Mouse (Mus musculus) thymus, adult 2 months (tissue): ENCODE measurements around the gene Pigx.

Experiments used
- CTCF ChIP-seq: fragments of 200-500 bp; IDR thresholded peaks from 2 replicates; pipeline ENCODE4 v1.5.1; 2012; ENCODE audit warnings: mild to moderate bottlenecking, control low read depth, low read length, moderate library complexity, borderline replicate concordance; ENCODE audit not compliant: control insufficient read depth, poor library complexity, insufficient read depth; ENCODE audit errors: extremely low read depth
- POLR2A ChIP-seq: fragments of 200-500 bp; IDR thresholded peaks from 2 replicates; pipeline ENCODE4 v1.6.1; 2012; ENCODE audit warnings: mild to moderate bottlenecking, low read length, control low read depth, moderate library complexity; ENCODE audit not compliant: control insufficient read depth, poor library complexity, insufficient read depth; ENCODE audit errors: extremely low read depth

DNA sequence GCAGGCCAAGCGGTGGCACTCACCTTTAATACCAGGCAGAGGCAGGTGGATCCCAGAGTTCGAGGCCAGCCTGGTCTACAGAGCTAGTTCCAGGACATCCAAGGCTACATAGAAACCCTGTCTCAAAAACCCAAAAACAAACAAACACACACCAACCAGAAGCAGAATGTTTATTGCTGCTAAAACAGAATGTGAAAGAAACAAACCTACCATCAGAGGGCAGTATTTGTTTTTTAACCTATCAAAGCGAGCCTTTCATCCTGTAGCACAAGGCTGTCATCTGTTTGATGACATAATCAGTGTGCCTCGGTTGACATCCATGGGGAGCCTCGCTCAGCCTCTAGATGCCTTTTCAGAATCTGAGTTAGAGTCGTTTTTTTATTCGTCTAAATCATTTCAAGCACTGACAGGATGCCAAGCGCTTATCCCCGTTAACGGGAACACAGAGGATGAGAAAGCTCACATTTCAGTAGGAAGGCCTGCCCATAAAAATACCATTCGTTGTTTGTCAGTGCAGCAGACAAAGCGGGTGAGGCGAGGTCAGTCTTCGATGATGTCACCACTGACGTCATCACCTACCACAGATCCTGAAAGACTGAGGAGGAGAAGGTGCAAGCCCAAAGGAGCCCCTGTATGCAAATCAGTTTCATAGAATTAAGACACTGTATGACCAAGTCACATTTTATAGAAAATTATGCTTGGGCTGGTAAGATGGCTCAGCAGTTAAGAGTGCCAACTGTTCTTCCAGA is 11.6 kb upstream of the Pigx start:
- no peak for TF ChIP-seq POLR2A
- TF ChIP-seq CTCF, result no peak
